Mouse (Mus musculus) liver, embryonic 11.5 days (tissue): ENCODE data around the gene Hist2h2aa2. TPM values are rescaled to one million over a fixed set of nuclear protein-coding genes. Genes with fewer than 3 reads are reported as not detected.
"Not testable (repeated sequence)": the region's sequence is repeated elsewhere in the genome, so short reads cannot be mapped to it uniquely, and the experiment has no call there.

Source experiments
- ATAC-seq: fragments of 200-750 bp; cut with Nextera tagmentation; replicated peaks from 2 replicates; pipeline ENCODE4 v1.8.0; 2017; ENCODE audit warnings: moderate number of reproducible peaks, mild to moderate bottlenecking, moderate TSS enrichment, moderate library complexity; ENCODE audit not compliant: low FRiP score
- DNase-seq: peaks from one replicate; pipeline ENCODE4 v3.0.0-alpha.2; 2017; ENCODE audit warnings: low spot score
- H3K27ac ChIP-seq: fragments of 300-500 bp; sonication (generic); 2 replicates; pipeline ENCODE4 v1.5.1; 2014; ENCODE audit warnings: mild to moderate bottlenecking, low read depth, low read length, control low read depth
- H3K27me3 ChIP-seq: fragments of 300-500 bp; sonication (generic); replicated peaks from 2 replicates; pipeline ENCODE4 v1.6.1; 2014; ENCODE audit warnings: low read length, mixed read lengths; ENCODE audit not compliant: control insufficient read depth, insufficient read depth
- H3K36me3 ChIP-seq: fragments of 300-500 bp; sonication (generic); 2 replicates; pipeline ENCODE4 v1.6.1; 2014; ENCODE audit warnings: mild to moderate bottlenecking, low read length, moderate library complexity, mixed read lengths; ENCODE audit not compliant: control insufficient read depth, insufficient read depth
- H3K4me1 ChIP-seq: fragments of 300-500 bp; sonication (generic); replicated peaks from 2 replicates; pipeline ENCODE4 v1.6.1; 2014; ENCODE audit warnings: low read length, mixed read lengths; ENCODE audit not compliant: control insufficient read depth, insufficient read depth
- H3K4me2 ChIP-seq: fragments of 300-500 bp; sonication (generic); 2 replicates; pipeline ENCODE4 v1.6.1; 2014; ENCODE audit warnings: mild to moderate bottlenecking, control low read depth, moderate library complexity
- H3K4me3 ChIP-seq: fragments of 300-500 bp; sonication (generic); 2 replicates; pipeline ENCODE4 v1.5.1; 2014; ENCODE audit warnings: low read depth, low read length, control low read depth
- H3K9ac ChIP-seq: fragments of 300-500 bp; sonication (generic); 2 replicates; pipeline ENCODE4 v1.6.1; 2014; ENCODE audit warnings: low read depth, low read length, control low read depth
- H3K9me3 ChIP-seq: fragments of 300-500 bp; sonication (generic); 2 replicates; pipeline ENCODE4 v1.6.1; 2016; ENCODE audit warnings: low read length, inconsistent platforms, mixed read lengths; ENCODE audit not compliant: control insufficient read depth
- WGBS: fragments of 180-500 bp; shearing (Covaris S2); extraction: QIAGEN DNeasy Blood & Tissue Kit; methylation state at CpG from one replicate; pipeline ENCODE4 v1.1.7; 2014; 5-methylcytosine and 5-hydroxymethylcytosine counted together
- polyA plus RNA-seq: library from polyadenylated mRNA; unstranded; fragments of >200 nt; fragmentation: Nextera tagmentation; extraction: Ambion mirVana; gene quantifications from 2 replicates; pipeline ENCODE4 v1.2.1, GENCODE M21; 2014

The Hist2h2aa2 gene
- polyA plus RNA-seq, 1 experiment from 2014 or later, result 34.5 TPM

- WGBS, result 58% methylated on average over 3 of the region's 3 CpGs
- Histone ChIP-seq H3K27me3 (no peaks in the 10 kb centered on the region), H3K4me1 (peaks cover 18% of the 10 kb centered on the region), H3K9me3 (no peaks in the 10 kb centered on the region), H3K9ac (no peak overlapping the region), H3K27ac (no peak overlapping the region), H3K4me3 (no peak overlapping the region), H3K36me3 (no peaks in the 10 kb centered on the region), H3K4me2 (no peak overlapping the region)
- DNase-seq (no peak), ATAC-seq (no peak)
Measured at GRCm38 (mm10) chr3:96250890-96251289, 10.8 kb upstream of the Hist2h2aa2 start.

- H3K4me1 ChIP-seq, result peaks cover 15% of the 10 kb centered on the region
- DNase-seq (peak; percentile 49), ATAC-seq (no peak)
- H3K27ac ChIP-seq, result peak overlapping the region; percentile 96; the same call in 1 of the 2 replicates
- H3K36me3 ChIP-seq, result no peaks in the 10 kb centered on the region
- 60% methylated on average over 4 of the region's 4 CpGs for WGBS
- H3K27me3 ChIP-seq, result no peaks in the 10 kb centered on the region
- H3K9ac ChIP-seq, result peak overlapping the region; percentile 42
- H3K4me2 ChIP-seq, result peak overlapping the region; percentile 85
- H3K9me3 ChIP-seq, result no peaks in the 10 kb centered on the region
- peak overlapping the region; percentile 25 for H3K4me3 ChIP-seq
Measured at GRCm38 (mm10) chr3:96249034-96249345, 8.9 kb upstream of the Hist2h2aa2 start.

- H3K4me1 ChIP-seq, result peaks cover 20% of the 10 kb centered on the region
- peak overlapping the region; percentile 96 for H3K27ac ChIP-seq
- H3K27me3 ChIP-seq, result no peaks in the 10 kb centered on the region
- no peaks in the 10 kb centered on the region for H3K36me3 ChIP-seq
- no peak for DNase-seq
- no peak for ATAC-seq
- H3K4me2 ChIP-seq, result peak overlapping the region; percentile 85
- no peaks in the 10 kb centered on the region for H3K9me3 ChIP-seq
- H3K4me3 ChIP-seq, result peak overlapping the region; percentile 54
- peak overlapping the region; percentile 42 for H3K9ac ChIP-seq
- WGBS, result 51% methylated on average over 6 of the region's 6 CpGs
Measured at GRCm38 (mm10) chr3:96248141-96249033, 8.3 kb upstream of the Hist2h2aa2 start.

- no peak for ATAC-seq
- WGBS, result 4% methylated on average over 11 of the region's 11 CpGs
- peaks cover 20% of the 10 kb centered on the region for H3K4me1 ChIP-seq
Measured at GRCm38 (mm10) chr3:96247356-96248140, 7.5 kb upstream of the Hist2h2aa2 start.

GRCm38 (mm10) chr3:96246427-96246856 lies 6.4 kb upstream of the Hist2h2aa2 start, which contains the start of gene Hist2h3c1:
Hist2h3c1 (plus strand) TSS chr3:96246685.
- not testable (repeated sequence) for H3K27me3 ChIP-seq, DNase-seq, H3K9me3 ChIP-seq, H3K36me3 ChIP-seq
- ATAC-seq, result peak; percentile 85
- Histone ChIP-seq H3K4me1 (peaks cover 23% of the 10 kb centered on the region), H3K4me3 (peak within 1 kb of the TSS; percentile 54), H3K9ac (peak within 1 kb of the TSS; percentile 78), H3K4me2 (peak within 1 kb of the TSS; percentile 85), H3K27ac (peak within 1 kb of the TSS; percentile 96)
- WGBS, result 2% methylated on average over 12 of the region's 47 CpGs

More at GRCm38 (mm10) chr3:96247356-96248140, 7.5 kb upstream of the Hist2h2aa2 start:
- Histone ChIP-seq H3K4me2 (peak overlapping the region; percentile 85), H3K9me3 (no peaks in the 10 kb centered on the region), H3K27ac (peak overlapping the region; percentile 96), H3K9ac (peak overlapping the region; percentile 78), H3K27me3 (no peaks in the 10 kb centered on the region), H3K4me3 (peak overlapping the region; percentile 54), H3K36me3 (no peaks in the 10 kb centered on the region)
- no peak for DNase-seq

GRCm38 (mm10) chr3:96246018-96246417 lies 5.9 kb upstream of the Hist2h2aa2 start:
- Histone ChIP-seq H3K4me1 (peaks cover 23% of the 10 kb centered on the region), H3K27ac (peak overlapping the region; percentile 81)
- not testable (repeated sequence) for DNase-seq, H3K27me3 ChIP-seq, H3K4me2 ChIP-seq, H3K4me3 ChIP-seq, H3K9ac ChIP-seq, H3K9me3 ChIP-seq, H3K36me3 ChIP-seq
- ATAC-seq, result peak; percentile 46
- WGBS, result 0% methylated on average over 10 of the region's 21 CpGs

- not testable (repeated sequence) for H3K9me3 ChIP-seq, H3K36me3 ChIP-seq, H3K27me3 ChIP-seq
- Histone ChIP-seq H3K27ac (peak within 1 kb of the TSS; percentile 100), H3K4me3 (peak within 1 kb of the TSS; percentile 58), H3K4me2 (peak within 1 kb of the TSS; percentile 76), H3K9ac (peak within 1 kb of the TSS; percentile 95), H3K4me1 (peaks cover 27% of the 10 kb centered on the region)
- peak; percentile 76 for ATAC-seq
- DNase-seq, result peak; percentile 82
- under 1% methylated on average over 23 of the region's 88 CpGs for WGBS
Measured at GRCm38 (mm10) chr3:96245003-96245886, 5.2 kb upstream of the Hist2h2aa2 start, which contains the start of gene Hist2h2aa1. Hist2h2aa1 (plus strand) TSS chr3:96245497.
